Mouse (Mus musculus) adipose tissue, adult 10 weeks (tissue): ENCODE results near the gene Gm10118. TPM values are rescaled to one million over a fixed set of nuclear protein-coding genes. Genes with fewer than 3 reads are reported as not detected.

Experiments
- polyA plus RNA-seq: library from polyadenylated mRNA; stranded (reverse); fragments of 350-450 nt; fragmentation: Illumina TruSeq; extraction: RNeasy Lipid Tissue Mini Kit (QIAGEN cat#74804); gene quantifications from one replicate; pipeline ENCODE4 v1.2.3, GENCODE M21; 2014; ENCODE audit warnings: low read depth, low replicate concordance

Gm10118 gene
- not detected for polyA plus RNA-seq

GRCm38 (mm10) chr10:63927334-63927733 lies at the start of gene Gm10118:
TSS of gene Gm10118 (minus strand) at chr10:63927434.

Other genes starting within 250 kb of the Gm10118 start
- 0.43 TPM for gene Lrrtm3, start 162.8 kb upstream of the Gm10118 start, polyA plus RNA-seq